Mouse (Mus musculus) kidney, adult 11 months (tissue): ENCODE measurements around the gene Nedd9.
A peak's percentile ranks its signal among the peaks of the same experiment; 100 is the strongest.

ENCODE experiments used
- DNase-seq: peaks from one replicate; pipeline ENCODE4 v3.0.0; 2022

Gene Nedd9

DNA sequence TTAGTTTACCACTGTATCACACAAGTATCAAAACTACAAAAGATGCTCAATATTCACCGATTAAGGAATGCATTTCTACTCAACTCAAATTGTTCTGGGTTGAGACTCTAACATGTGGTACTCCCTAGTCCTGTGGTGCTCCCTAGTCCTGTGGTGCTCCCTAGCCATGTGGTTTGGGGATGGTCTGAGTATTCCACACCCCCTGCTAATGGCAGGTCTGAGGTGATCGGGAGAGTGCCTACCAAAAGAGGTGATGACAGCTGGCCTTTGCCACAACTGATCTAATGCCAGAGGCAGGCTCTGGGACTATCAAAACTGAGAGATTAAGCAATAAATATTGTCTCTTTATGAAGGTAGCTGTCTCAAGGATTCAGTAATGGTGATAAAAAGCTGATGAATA is 149.8 kb downstream of the Nedd9 start:
- no peak for DNase-seq

DNA sequence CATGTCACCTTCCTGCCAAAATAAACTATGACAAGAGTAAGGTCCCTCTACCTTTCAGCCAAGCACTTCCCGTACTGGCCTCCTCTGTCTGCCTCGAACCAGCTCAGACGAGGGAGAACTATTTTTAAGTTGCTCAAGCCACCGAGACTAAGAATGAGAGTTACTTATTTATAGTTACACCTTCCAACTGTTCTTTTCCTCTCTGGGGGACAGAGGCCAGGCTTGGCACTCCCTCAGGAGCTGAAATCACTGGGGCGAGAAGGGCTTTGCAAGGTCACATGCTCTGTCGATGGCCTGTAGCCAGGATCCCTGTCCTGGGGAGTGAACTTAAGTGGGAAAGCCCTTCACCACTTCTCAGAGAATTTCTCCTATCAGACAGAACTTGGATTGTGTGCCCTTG is 150.9 kb downstream of the Nedd9 start:
- peak; percentile 97 for DNase-seq

DNA sequence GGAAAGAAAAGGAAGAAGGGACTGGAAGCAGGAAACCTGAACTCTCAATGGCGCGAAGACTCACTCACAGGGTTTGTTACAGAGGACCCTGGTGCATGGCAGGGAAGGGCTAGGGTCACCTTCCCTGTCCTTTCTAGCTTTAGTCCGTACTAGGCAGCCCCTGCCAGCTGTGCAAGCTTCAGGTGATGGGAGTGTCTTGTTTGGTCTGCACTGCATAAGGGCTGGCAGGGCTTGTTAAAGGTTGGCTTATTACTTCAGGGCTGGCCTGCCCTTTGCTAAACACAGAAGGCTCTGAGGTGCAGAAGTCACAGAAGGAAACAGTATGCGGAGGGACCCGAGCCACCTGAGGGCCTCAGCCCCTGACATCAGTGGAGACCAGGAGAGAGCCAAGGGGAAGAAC is 151.4 kb downstream of the Nedd9 start:
- peak; percentile 69 for DNase-seq

DNA sequence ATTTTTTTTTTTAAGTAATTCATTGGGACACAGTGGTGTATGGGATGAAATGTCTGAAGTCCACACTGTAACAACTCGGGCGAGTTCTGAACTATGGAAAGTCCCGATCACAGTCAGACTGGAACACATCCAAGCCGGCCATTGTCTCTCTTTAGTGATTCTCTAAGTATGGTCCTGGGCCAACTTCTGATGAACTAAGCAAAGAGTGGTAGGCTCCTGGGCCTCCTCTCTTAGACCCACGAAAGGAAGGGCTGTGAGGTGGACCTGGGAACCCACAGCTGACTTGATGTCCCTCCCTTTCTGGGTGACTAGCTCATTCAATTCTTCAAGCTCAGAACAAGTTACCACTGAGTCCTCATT is 152.5 kb downstream of the Nedd9 start:
- peak; percentile 54 for DNase-seq

DNA sequence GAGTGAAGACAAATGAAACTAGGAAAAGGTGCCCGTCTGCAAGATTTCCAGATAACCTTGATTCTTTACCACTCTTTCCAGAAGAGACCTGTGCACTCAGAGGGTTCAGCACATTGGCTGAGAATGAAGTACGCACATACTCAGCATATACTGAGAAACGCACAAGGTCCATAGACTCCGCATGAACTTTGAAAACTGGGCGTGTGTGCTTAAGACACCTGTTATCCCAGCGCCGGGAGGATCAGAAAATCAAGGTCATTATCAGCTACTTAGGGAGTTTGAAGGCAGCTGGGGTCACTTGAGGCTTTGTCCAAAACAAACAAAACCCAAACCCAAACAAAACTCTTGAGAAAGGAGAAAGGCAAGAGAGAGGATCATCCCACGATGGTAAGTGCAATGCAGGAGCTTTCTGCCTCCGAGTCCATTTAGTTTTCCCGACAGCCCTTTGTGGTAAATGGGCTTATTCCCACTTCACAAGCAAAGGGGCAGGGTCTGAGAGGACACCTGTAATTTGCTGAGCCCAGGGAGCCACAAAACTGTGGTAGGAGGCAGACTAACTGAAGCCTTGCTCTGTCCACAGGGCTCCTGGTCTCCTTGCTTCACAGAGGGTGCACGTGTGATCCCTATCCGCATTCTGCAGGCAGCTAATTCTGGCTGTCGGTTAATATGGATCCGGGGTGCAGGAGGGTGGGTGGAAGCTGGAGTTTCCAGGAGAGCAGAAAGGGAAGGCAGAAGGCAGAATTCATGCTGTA is 153.1 kb downstream of the Nedd9 start:
- DNase-seq, result no peak

DNA sequence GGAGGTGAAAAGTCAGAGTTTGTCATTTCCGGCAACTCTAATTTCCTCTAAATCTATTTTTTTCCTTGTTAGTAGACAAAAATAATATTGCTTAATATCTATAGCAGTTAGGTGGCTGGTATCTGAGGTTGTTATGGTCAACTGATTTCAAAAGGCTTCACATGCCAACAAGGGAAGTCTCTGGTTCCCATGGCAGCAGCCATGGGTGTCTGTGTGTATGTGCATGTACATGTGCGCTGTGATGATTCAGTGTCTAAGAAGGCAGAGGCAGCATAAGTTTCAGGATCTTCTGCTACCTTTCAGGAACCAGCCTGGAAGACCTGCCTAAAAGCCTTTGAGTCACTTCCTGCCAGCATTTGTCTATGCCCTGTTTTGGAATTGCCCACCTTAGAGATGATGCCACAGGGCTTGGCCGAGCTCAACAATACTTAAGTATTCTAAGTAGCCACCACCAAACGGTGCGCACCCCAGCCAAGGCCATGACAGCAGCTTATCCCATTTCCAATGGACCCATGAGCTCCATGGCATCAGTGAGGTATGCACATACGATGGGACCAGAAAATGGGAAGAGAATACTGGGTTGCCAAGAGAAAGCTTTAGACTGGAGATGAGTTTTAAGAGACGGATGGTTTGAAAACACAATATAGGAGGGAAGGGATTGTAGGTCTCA is 155.4 kb downstream of the Nedd9 start:
- DNase-seq, result no peak

DNA sequence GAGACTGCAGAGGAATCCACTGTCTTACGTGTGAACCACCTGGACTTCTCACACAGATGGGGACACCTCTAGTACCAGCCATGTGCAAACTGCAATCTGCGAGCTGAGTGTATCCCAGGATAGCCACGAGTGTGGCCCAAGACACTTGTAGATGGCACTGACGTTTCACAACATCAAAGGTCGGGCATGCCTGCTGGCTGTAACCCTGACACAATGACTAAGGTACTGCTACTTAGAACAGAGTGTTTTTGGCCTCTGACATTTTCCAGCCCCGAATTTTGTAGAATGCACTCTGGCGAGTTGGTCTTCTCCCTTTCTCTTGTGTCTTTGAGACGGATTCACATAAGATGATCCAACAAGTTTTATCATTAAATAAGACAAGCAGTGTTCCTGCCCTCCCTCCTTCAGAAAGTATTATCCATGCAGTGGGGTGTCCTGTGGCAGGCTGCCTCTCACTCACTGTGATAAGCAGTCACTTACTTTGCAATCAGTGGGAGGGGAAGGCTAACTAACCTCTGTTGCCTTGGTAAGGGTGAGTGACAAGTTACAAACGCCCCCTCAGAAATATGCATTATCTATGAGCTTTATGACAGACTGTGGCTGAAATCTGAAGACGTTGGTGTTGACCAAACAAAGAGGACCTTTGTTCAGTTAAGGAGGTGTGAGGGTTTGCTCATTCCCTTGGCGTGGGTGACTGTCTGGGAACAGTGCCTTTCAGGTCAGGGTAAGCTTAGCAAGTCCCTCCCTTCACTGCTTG is 156.4 kb downstream of the Nedd9 start:
- no peak for DNase-seq

DNA sequence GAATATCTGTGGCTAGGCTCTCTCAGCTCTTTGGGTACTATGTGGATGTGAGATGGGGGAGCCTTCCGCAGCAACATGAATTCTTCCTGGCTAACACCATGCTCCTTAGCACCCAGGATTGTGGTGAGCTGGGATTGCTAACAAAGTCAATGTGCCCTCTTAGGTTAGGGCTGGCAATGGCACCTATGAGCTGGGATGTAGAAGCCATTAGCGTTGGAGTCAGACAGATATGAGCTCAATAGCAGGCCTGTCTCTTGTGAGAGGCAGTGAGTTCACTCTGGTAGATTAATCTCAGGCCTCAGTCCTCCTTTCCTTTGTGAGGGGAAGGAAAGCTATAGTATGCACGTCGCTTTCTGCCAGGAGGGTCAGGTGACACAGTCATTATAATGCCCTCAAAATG is 157.1 kb downstream of the Nedd9 start:
- no peak for DNase-seq

DNA sequence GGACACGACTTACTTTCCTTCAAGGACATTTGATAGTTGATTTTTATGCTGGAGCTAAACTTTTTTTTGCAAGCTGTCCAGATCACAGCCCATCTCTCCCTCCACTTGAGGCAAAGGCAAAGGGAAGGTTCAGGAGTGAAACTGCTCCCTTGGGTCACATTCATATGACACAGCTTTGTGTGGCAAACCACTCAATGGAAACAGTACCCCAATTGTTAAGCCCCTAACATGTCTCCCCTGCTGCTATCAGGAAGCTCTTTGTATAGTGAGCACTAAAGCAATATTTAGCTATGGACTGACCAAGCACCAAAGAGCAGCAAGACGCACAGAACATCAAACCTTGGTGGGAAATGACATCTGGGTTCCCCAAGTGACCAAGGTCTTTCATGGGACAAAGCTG is 158.7 kb downstream of the Nedd9 start:
- no peak for DNase-seq

DNA sequence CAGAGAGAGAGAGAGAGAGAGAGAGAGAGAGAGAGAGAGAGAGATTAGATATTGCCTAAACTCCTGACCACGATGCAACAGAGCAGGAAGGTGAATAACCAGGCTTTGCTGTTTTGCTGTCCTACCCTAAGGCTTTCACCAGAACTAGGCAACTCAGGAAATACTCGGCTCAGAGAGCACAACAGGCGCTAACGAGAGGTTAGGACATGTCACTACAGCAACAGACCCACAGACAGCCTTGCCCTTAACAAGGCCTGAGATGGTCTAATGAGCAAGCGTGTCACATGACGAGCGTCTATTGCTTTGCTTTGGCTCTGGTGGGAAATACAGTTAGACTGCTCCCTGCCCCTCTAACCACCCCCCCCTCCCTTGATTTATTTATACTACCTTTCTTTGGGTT is 159.6 kb downstream of the Nedd9 start:
- DNase-seq, result no peak

DNA sequence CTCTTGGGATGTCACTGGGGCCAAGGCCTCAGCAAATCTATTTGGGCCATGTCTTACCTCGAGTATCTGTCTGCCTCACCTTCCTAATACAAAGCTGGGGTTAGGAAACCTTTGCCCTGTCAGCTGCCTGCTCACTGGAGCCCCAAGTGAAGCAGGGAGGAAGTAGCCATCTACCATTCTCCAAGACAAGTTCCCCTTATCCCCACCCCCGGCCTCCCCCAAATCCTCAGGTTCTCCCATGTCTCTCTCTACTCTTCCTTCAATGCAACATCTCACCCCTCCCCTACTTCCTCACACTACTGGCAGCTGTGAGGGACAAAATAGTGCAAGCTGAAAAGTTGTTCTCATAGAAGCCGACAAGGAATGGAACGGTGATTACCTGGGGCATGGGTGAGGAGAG is 161.0 kb downstream of the Nedd9 start:
- DNase-seq, result no peak

DNA sequence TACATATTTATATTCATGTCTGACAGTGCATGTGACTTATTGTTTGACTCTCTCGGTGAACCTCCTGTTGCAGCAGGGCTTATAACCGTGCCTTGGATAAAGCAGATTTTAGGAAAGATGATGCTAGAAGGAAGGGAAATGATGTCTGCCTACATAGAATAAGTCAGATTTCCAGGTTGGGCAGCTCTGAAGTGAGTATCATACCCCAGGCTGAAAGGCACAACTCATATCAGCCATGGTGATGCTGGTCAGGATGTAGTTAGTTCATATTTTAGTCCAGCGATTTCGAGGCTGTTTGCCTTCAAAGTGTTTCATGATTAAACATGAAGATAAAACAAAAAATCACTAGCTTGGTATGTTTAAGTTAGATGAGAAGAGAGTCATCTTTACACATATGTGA is 161.8 kb downstream of the Nedd9 start:
- no peak for DNase-seq

DNA sequence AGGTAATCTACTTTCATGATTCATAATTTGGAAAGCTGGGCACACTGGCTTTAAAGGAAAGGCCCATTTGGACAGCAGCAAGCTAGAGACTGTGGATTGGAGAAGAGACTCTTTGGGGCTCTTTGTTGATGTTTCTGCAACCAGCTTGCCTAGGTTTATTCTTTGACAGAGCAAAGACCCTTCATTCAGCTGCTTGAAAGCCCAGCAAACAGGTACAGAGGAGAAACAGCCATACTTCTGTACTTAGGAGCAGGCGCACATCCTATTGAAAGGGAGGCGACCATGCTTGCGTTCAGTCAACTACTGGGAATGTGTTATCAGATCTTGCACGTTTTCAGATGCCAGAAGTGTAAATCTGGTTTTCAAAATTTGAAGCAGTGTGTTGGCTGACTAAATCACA is 162.5 kb downstream of the Nedd9 start:
- DNase-seq, result no peak

DNA sequence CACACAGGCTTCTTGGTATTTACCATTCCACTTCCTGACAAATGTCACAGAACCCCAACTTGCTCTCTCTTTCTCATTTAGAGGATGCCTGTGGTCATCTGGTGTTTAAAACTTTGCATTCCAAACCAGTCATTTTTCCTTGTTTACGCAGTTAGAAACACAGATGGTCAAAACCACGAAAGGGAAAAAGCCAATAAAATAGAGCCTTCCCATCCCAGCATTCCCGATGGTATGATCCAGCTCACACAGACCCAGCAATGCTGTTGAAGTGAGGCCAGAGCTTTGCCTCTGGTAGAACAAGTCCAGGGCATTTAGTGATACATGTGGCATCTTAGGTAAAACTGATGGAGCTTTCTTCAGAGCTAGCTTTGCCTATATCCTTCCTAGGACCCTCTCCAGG is 165.7 kb downstream of the Nedd9 start:
- no peak for DNase-seq

DNA sequence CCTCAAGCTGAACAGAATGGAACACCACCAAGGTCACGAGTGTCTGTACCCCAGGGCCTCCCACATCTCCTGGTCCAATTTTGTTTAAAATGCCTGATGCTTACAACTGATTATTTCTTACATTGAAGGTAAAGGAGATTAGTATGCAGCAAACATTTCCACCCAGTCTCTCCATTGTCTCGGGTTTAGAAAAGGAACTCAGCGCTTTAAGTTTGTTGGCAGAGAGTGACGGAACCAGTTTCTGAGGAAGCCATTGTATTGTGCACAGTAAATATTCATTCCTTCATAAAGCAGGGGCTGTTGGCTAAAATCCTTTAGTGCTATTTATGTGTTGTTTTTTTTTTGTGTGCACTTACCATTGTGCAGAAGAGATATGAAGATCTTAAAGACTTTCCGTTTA is 166.4 kb downstream of the Nedd9 start:
- no peak for DNase-seq

DNA sequence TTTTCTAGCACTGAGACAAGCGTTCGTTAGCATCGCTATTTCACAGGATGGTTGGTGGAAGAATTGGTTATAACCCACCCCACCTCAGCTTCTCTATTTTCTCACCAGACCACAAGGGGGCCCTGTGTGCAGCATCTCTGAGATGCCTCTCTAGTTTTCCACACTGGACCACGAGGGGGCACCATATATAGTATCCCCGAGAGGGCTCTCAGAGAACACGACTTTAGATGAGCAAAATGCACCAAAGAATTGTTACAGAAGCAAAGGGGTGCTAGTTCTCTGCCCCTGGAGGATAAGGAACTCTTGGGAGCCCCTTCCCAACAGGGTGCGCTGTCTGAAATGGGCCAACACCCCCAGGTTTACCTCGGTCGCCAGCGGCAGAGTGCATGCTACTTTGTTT is 184.4 kb downstream of the Nedd9 start:
- peak; percentile 68 for DNase-seq

DNA sequence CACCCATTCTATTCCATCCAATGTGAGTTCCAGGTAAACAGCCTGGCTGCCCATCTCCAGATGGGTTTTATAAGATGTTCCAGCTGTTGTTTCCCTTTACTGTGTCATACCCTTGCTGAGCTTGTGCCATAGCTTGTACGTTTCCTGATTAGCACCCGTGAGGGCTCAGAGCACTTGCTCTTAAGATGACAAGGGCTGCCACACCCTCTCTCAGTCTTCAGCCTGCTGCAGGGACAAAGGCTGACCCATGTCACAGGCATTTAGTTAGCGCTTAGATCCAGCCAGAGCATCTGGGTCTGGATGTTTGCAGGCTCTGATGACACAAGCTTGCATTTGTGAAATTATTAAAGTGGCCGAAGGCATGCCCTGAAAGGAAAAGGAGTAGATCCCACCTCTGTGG is 187.1 kb downstream of the Nedd9 start:
- no peak for DNase-seq

DNA sequence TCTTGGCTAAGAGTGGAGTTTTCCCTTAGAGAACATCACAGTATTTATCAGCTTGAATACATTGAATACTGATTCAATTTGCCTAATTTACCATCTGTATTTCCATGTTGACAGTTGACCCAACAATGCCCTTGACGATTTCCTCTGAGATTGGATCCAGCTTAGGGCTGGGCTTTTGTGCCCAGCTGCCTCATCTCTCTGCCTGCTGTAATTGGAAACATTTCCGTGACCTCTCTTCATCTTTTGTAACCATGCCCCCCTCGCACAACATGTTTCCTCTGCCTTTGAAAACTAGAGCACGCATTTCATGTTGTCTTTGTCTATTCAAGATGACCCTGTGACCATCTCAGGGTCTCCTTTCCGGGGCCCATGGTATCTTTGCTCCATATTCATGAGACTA is 188.2 kb downstream of the Nedd9 start:
- DNase-seq, result no peak

DNA sequence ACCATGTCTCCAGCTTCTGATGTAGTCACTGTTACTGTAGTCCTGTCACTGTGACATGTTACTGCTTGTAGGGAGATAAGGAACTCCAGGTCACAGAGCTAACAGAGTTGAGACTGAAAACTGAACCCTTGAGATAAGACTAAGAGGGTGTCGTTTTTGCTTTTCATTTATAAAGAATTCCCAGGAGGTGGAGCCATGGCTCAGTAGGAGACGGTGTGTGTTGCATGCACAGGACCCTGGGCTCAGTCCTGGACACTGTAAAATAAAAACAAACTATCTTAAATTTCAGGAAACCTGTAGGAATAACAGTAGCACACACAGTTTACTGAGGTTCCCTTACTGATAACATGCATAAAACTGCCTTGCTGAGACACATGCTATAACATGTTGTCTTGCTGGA is 188.6 kb downstream of the Nedd9 start:
- DNase-seq, result no peak

DNA sequence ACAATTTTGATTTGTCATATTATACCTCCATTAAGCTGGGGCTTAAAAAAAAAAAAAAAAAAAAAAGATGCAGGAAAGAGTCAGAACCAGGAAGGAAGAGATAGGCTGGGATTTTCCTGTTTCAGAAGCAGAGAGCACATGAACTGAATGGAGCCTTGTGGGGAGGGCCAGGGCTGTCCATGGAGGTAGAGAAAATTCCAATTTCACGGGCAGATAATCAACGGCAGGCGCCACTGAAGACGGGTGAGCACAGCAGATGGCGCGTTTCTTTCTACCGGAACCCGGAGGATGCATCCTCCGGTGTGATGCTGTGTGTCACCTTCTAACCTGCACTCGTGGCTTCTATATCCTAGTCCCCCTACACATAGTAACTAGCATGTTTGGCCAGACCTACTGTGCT is 190.8 kb downstream of the Nedd9 start:
- no peak for DNase-seq

DNA sequence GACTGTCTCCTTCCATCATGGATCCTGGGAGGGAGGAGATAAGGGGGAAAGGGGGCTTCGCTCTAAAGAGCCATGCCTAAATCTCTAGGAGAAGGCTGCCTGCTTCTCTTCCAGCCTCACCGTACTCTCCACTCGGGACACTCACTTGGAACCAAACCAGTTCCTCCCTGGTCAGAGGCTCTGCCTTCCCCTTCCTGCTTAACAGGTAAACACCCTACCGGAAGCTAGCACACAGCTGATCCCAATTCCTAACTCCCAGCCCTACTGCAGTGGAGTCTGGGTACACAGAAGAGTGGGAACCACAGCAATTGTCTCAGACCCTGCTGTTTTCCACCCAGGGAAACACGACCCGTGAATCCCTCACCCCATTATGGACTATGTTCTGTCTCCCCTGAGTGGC is 191.3 kb downstream of the Nedd9 start:
- DNase-seq, result no peak

DNA sequence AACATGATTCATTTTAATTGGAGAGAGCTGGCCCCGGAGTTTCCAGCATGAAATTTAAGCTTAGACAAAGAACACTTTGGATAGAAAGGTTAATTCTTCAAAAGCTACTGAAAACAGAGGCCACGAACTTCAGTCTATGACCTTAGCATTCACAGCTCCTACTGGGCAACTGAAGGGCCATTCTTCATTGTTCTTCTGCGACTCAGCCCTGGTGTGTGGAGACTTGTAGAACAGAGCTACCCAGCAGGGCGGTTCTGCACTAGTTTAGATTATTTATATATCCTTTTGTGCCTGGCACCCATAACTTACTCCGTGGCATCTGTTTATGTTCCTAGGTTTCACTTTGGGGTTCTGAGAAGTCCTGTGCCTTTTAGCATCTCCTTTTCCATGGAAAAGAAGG is 193.6 kb downstream of the Nedd9 start:
- DNase-seq, result no peak

DNA sequence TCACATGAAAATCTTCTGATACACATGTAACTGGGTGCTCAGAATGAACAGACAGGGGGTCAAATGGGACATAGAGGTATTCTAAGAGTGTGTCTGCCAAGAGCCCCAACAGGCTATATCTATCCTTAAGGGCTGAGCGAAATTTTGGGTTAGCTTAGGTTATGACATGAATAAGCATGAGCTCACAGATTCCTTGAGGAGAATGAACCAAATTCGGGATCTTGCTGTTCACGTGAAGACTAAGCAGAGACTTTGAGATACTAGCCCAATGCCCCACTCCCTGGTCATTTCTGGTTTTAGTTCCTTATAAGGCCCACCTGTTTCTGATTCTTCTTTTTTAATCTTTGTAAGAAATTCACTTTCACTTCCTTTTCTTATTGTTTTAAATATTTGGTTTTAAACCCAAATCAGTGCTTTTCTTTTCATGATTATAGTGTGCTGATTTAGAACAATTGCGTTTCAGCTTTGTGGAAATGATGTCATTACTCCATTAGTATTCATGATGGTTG is 195.6 kb downstream of the Nedd9 start:
- no peak for DNase-seq

DNA sequence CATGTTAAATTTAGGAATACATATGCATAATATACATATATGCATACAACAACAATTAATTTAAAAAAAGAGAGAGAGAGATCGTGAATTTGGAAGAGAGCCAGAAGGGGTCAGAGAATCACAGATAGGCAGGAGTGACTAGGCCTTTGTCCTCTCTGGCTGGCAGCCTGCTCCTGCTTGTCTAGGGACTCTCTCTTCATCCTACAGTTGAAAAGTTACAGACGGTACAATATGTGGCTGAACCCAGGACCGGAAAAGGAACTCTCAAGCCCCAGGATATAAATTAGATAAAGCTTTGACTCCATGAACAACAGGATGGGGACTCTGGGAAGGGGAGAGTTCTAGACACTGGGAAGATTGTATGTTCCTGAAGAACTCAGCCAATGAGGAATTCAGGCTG is 200.9 kb downstream of the Nedd9 start:
- no peak for DNase-seq
